Mouse (Mus musculus) CH12.LX (cell line): ENCODE results near the gene Fpgs. TPM values are rescaled to one million over a fixed set of nuclear protein-coding genes. Genes with fewer than 3 reads are reported as not detected.
A peak's percentile ranks its signal among the peaks of the same experiment; 100 is the strongest.

Experiments
- DNase-seq: peaks from one replicate; pipeline ENCODE4 v3.0.0-alpha.2; 2013; ENCODE audit errors: extremely low read depth
- H3K27ac ChIP-seq: 2 replicates; pipeline ENCODE4 v1.5.1; 2012; ENCODE audit warnings: low read depth, mild to moderate bottlenecking, control low read depth, moderate library complexity; ENCODE audit not compliant: insufficient read depth
- H3K27me3 ChIP-seq: replicated peaks from 2 replicates; pipeline ENCODE3; 2012; ENCODE audit warnings: inconsistent platforms
- H3K36me3 ChIP-seq, 2 experiments: replicated peaks in 1 of 2; 2 replicates each; pipeline versions ENCODE3 to v1.6.1; 2012; ENCODE audit warnings: inconsistent platforms in 1 of 2, low read length in 1 of 2, mild to moderate bottlenecking in 1 of 2, mixed read lengths in 1 of 2, moderate library complexity in 1 of 2; ENCODE audit not compliant: control insufficient read depth in 1 of 2, insufficient read depth in 1 of 2
- H3K4me1 ChIP-seq, 2 experiments: 2 replicates each; pipeline ENCODE4 v1.6.1; 2012; ENCODE audit warnings: inconsistent platforms in 1 of 2, moderate library complexity in 1 of 2; ENCODE audit not compliant: insufficient read depth in 2 of 2, control insufficient read depth in 1 of 2
- H3K4me2 ChIP-seq: 2 replicates; pipeline ENCODE4 v1.6.1; 2012; ENCODE audit warnings: low read depth, mild to moderate bottlenecking, control low read depth; ENCODE audit not compliant: poor library complexity, insufficient read depth, severe bottlenecking
- H3K4me3 ChIP-seq, 3 experiments: fragments of 150-350 bp in 1 of 3; sonication (generic) in 1 of 3; replicated peaks in 1 of 3; 2 replicates each; pipeline versions ENCODE3 to v1.5.1; 2011 to 2012; ENCODE audit warnings: low read depth in 2 of 3, low read length in 2 of 3, mild to moderate bottlenecking in 2 of 3, moderate library complexity in 2 of 3, control low read depth in 1 of 3, improper control_type of control experiment in 1 of 3, inconsistent platforms in 1 of 3, mixed read lengths in 1 of 3; ENCODE audit not compliant: poor library complexity in 1 of 3
- H3K79me2 ChIP-seq: replicated peaks from 2 replicates; pipeline ENCODE4 v1.6.1; 2012; ENCODE audit warnings: mild to moderate bottlenecking, moderate library complexity; ENCODE audit not compliant: control insufficient read depth, poor library complexity, insufficient read depth, severe bottlenecking; ENCODE audit errors: extremely low read depth
- H3K9ac ChIP-seq: 2 replicates; pipeline ENCODE4 v1.6.1; 2012; ENCODE audit warnings: low read depth, mild to moderate bottlenecking, control low read depth, moderate library complexity; ENCODE audit not compliant: insufficient read depth
- H3K9me3 ChIP-seq: replicated peaks from 2 replicates; pipeline ENCODE3; 2012; ENCODE audit warnings: low read length, inconsistent platforms, mixed read lengths
- CHD1 ChIP-seq: IDR thresholded peaks from 2 replicates; pipeline ENCODE4 v1.6.1; 2012; ENCODE audit warnings: low read depth, low read length, improper control_type of control experiment, inconsistent platforms
- CHD2 ChIP-seq: IDR thresholded peaks from 2 replicates; pipeline ENCODE4 v1.6.1; 2011; ENCODE audit warnings: low read length, improper control_type of control experiment
- E2F4 ChIP-seq: IDR thresholded peaks from 2 replicates; pipeline ENCODE4 v1.6.1; 2011; ENCODE audit warnings: low read depth, low read length, improper control_type of control experiment; ENCODE audit not compliant: insufficient replicate concordance
- ELF1 ChIP-seq: IDR thresholded peaks from 2 replicates; pipeline ENCODE4 v1.6.1; 2014; ENCODE audit warnings: low read depth, mild to moderate bottlenecking, inconsistent platforms, low read length, improper control_type of control experiment
- EP300 ChIP-seq: IDR thresholded peaks from 2 replicates; pipeline ENCODE4 v1.6.1; 2011; ENCODE audit warnings: low read length, improper control_type of control experiment
- ETS1 ChIP-seq: conservative IDR thresholded peaks from 2 replicates; pipeline ENCODE4 v1.6.1; 2012; ENCODE audit warnings: low read depth, mild to moderate bottlenecking, inconsistent platforms, low read length, improper control_type of control experiment, moderate library complexity
- IRF4 ChIP-seq: IDR thresholded peaks from 2 replicates; pipeline ENCODE4 v1.6.1; 2014; ENCODE audit warnings: low read depth, mild to moderate bottlenecking, inconsistent platforms, low read length, improper control_type of control experiment
- KAT2A ChIP-seq: IDR thresholded peaks from 2 replicates; pipeline ENCODE4 v1.6.1; 2012; ENCODE audit warnings: low read length, improper control_type of control experiment, inconsistent platforms; ENCODE audit not compliant: insufficient replicate concordance
- MEF2A ChIP-seq: IDR thresholded peaks from 2 replicates; pipeline ENCODE4 v1.6.1; 2014; ENCODE audit warnings: low read depth, mild to moderate bottlenecking, inconsistent platforms, low read length, improper control_type of control experiment, borderline replicate concordance
- MYC ChIP-seq: IDR thresholded peaks from 2 replicates; pipeline ENCODE4 v1.6.1; 2011; ENCODE audit warnings: low read depth, mild to moderate bottlenecking, improper control_type of control experiment, low read length
- PAX5 ChIP-seq: IDR thresholded peaks from 2 replicates; pipeline ENCODE4 v1.6.1; 2012; ENCODE audit warnings: low read length, inconsistent platforms, mixed read lengths
- POLR2A ChIP-seq: IDR thresholded peaks from 2 replicates; pipeline ENCODE4 v1.6.1; 2011; ENCODE audit warnings: low read depth, mild to moderate bottlenecking, improper control_type of control experiment, low read length
- SIN3A ChIP-seq: IDR thresholded peaks from 2 replicates; pipeline ENCODE4 v1.6.1; 2012; ENCODE audit warnings: low read length, improper control_type of control experiment, inconsistent platforms
- TBP ChIP-seq: conservative IDR thresholded peaks from 2 replicates; pipeline ENCODE4 v1.6.1; 2011; ENCODE audit warnings: low read depth, low read length, improper control_type of control experiment
- USF1 ChIP-seq: IDR thresholded peaks from 2 replicates; pipeline ENCODE4 v1.6.1; 2014; ENCODE audit warnings: low read depth, mild to moderate bottlenecking, inconsistent platforms, low read length, improper control_type of control experiment
- USF2 ChIP-seq: conservative IDR thresholded peaks from 2 replicates; pipeline ENCODE4 v1.6.1; 2011; ENCODE audit warnings: low read depth, low read length, improper control_type of control experiment
- ZNF384 ChIP-seq: IDR thresholded peaks from 2 replicates; pipeline ENCODE4 v1.6.1; 2012; ENCODE audit warnings: low read depth, low read length, improper control_type of control experiment, inconsistent platforms
- dilution Hi-C: fragments of 300-500 bp; cut with MboI; formaldehyde crosslinking; loops from 2 replicates; pipeline ENCODE4 v1.14.3; 2020; ENCODE audit warnings: low sequenced_read_pairs; ENCODE audit not compliant: extremely low pct_unique_long_range_greater_than_20kb, extremely low pct_ligation_motif_present
- in situ Hi-C: fragments of 300-500 bp; cut with MboI; formaldehyde crosslinking; loops from 3 replicates; pipeline ENCODE4 v1.14.3; 2019; ENCODE audit warnings: low sequenced_read_pairs, low pct_ligation_motif_present, low pct_unique_long_range_greater_than_20kb, mixed read lengths
- polyA plus RNA-seq: library from polyadenylated mRNA; unstranded; fragments of >175 nt; gene quantifications from 2 replicates; pipeline ENCODE4 v1.2.1, GENCODE M21; 2012; ENCODE audit warnings: low read depth; ENCODE audit not compliant: insufficient read length
- total RNA-seq, 2 experiments: library from RNA; depleted of rRNA; stranded (reverse); fragments of 300-350 nt in 1 of 2; fragments of >200 nt in 1 of 2; gene quantifications; 2 replicates each; pipeline ENCODE4 v1.2.3; 2012 to 2014

The Fpgs gene
- total and polyA plus RNA-seq, 3 experiments = 31.8 to 59.2 (median 41.8) TPM

DNA sequence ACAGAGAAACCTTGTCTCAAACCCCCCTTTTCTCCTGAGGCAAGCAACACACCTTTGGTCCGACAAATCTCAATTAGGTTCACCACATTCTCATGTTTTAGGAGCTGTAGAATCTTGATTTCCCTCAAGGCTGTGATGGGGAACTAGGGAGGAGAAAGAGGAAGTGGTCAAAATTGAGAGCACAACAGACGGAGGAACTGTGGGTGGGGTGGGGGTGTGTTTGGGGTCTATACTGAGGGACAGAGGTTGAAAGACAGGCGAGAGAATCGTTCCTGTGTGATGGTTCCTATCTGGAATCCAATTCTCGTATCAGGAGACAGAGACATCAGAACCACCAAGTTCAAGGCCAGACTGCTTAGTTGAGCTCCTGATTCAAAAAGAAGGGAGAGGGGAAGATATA lies 6.5 kb upstream of the Fpgs start:
- Histone ChIP-seq H3K79me2 (peaks cover 52% of the 10 kb centered on the region), H3K4me2 (peak overlapping the region; percentile 81; the same call in 1 of the 2 replicates), H3K27ac (peak overlapping the region; percentile 37; the same call in 1 of the 2 replicates)
- TF ChIP-seq CHD1 (no peak), IRF4 (0 out of 2 replicates have a peak, but pooled peaks have one; percentile 48), EP300 (peak; percentile 62), TBP (no peak), SIN3A (peak; percentile 72), ETS1 (0 out of 2 replicates have a peak, but pooled peaks have one; percentile 18)
- TF ChIP-seq, all 38 proteins: peak for 4
- H3K27me3 ChIP-seq = no peaks in the 10 kb centered on the region
- H3K4me1 ChIP-seq = peaks cover 27 to 47% of the 10 kb centered on the region in 2 experiments
- no peak overlapping the region for H3K9ac ChIP-seq
- DNase-seq = peak; percentile 49
- in situ Hi-C loops = loop anchor here (5.0 kb wide), 1 partner anchor 47 kb away; the partner anchor contains the start of gene Tor2a
- dilution Hi-C loops = no loop called here
- peaks cover 47 to 57% of the 10 kb centered on the region in 2 experiments for H3K36me3 ChIP-seq
- H3K4me3 ChIP-seq = no peak overlapping the region
- no peaks in the 10 kb centered on the region for H3K9me3 ChIP-seq

DNA sequence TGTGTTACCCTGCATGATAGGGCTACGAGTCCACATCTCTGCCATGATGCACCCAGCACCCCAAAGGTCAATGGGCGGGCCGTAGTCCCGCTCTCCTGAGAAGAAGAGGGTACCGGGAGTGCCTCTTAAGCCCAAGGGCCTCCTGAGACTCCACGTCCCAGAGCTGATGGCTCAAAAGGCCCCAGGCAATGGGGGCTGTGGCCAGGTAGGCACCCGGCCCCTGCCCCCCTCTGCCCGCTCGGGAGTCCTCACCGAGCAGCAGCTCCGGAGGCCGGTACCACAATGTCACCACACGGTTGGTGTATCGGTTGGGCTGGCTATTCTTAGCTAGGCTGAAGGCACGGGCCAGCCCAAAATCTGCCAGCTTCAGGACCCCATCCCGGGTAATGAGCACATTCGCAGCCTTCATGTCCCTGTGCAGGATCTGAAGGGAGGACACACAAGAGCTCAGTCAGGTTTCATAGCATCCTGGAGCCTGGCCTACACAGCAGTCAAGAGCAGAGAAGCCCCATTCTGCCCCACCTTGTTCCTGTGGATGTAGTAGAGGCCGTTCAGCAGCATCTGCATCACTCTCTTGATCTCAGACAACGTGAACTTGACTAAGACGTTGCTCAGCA lies 5.7 kb upstream of the Fpgs start:
- H3K79me2 ChIP-seq = peaks cover 52% of the 10 kb centered on the region
- no peaks in the 10 kb centered on the region for H3K9me3 ChIP-seq
- no peak overlapping the region for H3K4me2 ChIP-seq
- peaks cover 26 to 40% of the 10 kb centered on the region in 2 experiments for H3K4me1 ChIP-seq
- dilution Hi-C loops = no loop called here
- H3K27ac ChIP-seq = no peak overlapping the region
- H3K4me3 ChIP-seq = no peak overlapping the region
- TF ChIP-seq CHD2 (no peak), USF2 (no peak), MYC (no peak), POLR2A (no peak), ZNF384 (no peak), KAT2A (no peak), E2F4 (no peak), MEF2A (no peak), PAX5 (no peak), ELF1 (no peak), USF1 (no peak), SIN3A (no peak), TBP (no peak)
- no peak for DNase-seq
- peaks cover 55 to 65% of the 10 kb centered on the region in 2 experiments for H3K36me3 ChIP-seq
- no peak overlapping the region for H3K9ac ChIP-seq
- in situ Hi-C loops = loop anchor here (5.0 kb wide), 1 partner anchor 48 kb away; the partner anchor contains the start of gene Tor2a
- no peaks in the 10 kb centered on the region for H3K27me3 ChIP-seq
